Mouse (Mus musculus) heart, postnatal 4 days (tissue): ENCODE measurements at regions not wholly inside any gene's neighbourhood (a gene's known extent, or its start where the extent isn't known, plus 50 kb on each side); places are given as distances from the start of the nearest gene placed in this dataset.

Source experiments
- DNase-seq: peaks from one replicate; pipeline ENCODE4 v3.0.0; 2021

- DNase-seq: no peak
Observed at GRCm38 (mm10) chr15:58718282-58718681, 170.8 kb upstream of the Gm49356 start.

GRCm38 (mm10) chr15:58719410-58719809, 169.7 kb upstream of the Gm49356 start:
- no peak for DNase-seq

- DNase-seq: no peak
Observed at GRCm38 (mm10) chr15:58727041-58727440, 162.1 kb upstream of the Gm49356 start.

GRCm38 (mm10) chr15:58728264-58728663, 160.8 kb upstream of the Gm49356 start:
- no peak for DNase-seq

- DNase-seq: no peak
Observed at GRCm38 (mm10) chr15:58730861-58731260, 158.2 kb upstream of the Gm49356 start.

DNA sequence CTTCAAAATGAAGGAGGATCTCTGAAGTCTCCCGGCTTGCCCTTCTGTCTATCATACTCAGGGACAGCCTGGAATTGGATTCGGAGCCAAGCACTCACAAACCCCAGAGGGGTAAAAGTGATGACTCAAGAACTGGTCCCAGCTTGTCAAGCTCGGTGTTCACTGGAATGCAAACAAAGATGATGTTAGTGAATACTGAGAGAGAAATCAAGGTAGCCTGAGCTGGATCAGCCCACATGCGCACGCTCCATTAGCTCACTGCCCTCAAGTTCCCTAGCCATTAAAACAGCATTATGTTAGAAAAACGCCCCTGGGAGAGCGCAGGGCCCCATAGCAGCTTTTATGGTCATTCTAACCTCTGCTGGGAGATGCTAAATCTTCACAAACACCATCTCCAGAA, 157.8 kb upstream of the Gm49356 start:
- no peak for DNase-seq

DNA sequence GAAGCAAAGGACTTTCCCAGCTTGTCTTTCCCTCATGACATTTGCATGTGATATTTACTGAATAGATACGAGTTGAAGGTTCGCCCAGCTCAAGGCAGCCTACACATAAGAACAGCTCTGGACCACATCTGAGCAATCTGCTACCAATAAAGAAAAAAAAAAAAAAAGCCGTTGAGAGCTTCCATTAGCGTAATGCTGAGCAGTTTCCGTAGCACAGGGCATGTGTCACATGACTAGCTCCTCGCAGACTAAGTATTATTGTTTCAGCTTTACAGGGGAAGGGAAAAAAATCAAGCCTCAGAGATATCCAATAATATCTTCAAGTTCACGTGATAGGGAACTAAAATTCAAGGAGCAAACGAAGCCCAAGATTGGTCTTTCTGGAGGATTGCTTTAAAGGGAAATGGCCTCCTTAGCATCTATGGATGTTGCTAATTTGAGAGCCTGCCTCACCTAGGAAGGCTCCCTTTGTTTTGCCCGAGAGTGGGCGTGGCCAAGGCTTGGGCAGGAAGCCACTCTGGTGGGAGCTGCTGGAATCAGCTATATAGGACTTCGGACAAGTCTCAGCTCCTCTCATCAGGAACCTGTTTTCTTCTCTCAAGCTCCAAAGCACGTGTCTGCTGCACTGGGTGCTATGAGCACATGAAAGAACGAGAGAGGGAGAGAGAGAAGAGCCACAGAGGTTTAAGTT, 157.0 kb upstream of the Gm49356 start:
- DNase-seq: peak; percentile 31
